Mouse (Mus musculus) lung, embryonic 16.5 days (tissue): Measurements from ENCODE around the gene Gm28308. TPM values are rescaled to one million over a fixed set of nuclear protein-coding genes. Genes with fewer than 3 reads are reported as not detected.
A peak's percentile ranks its signal among the peaks of the same experiment; 100 is the strongest.

Experiments used
- ATAC-seq: fragments of 200-750 bp; cut with Nextera tagmentation; 2 replicates; pipeline ENCODE4 v1.8.0; 2017; ENCODE audit warnings: low read depth, mild to moderate bottlenecking, moderate library complexity
- H3K27ac ChIP-seq: fragments of 300-500 bp; sonication (generic); 2 replicates; pipeline ENCODE4 v1.5.1; 2014; ENCODE audit warnings: mild to moderate bottlenecking, control low read depth, low read length
- H3K27me3 ChIP-seq: fragments of 300-500 bp; sonication (generic); 2 replicates; pipeline ENCODE4 v1.6.1; 2014; ENCODE audit warnings: low read depth, low read length, mixed read lengths; ENCODE audit not compliant: control insufficient read depth, insufficient read depth
- H3K36me3 ChIP-seq: fragments of 300-500 bp; sonication (generic); 2 replicates; pipeline ENCODE4 v1.6.1; 2014; ENCODE audit warnings: low read length; ENCODE audit not compliant: control insufficient read depth, insufficient read depth
- H3K4me1 ChIP-seq: fragments of 300-500 bp; sonication (generic); replicated peaks from 2 replicates; pipeline ENCODE4 v1.6.1; 2014; ENCODE audit warnings: low read length, mixed read lengths; ENCODE audit not compliant: control insufficient read depth, insufficient read depth
- H3K4me2 ChIP-seq: fragments of 300-500 bp; sonication (generic); 2 replicates; pipeline ENCODE4 v1.6.1; 2014; ENCODE audit warnings: low read depth, low read length, control low read depth
- H3K4me3 ChIP-seq: fragments of 300-500 bp; sonication (generic); 2 replicates; pipeline ENCODE4 v1.5.1; 2014; ENCODE audit warnings: mild to moderate bottlenecking, low read length, control low read depth
- H3K9ac ChIP-seq: fragments of 300-500 bp; sonication (generic); 2 replicates; pipeline ENCODE4 v1.6.1; 2014; ENCODE audit warnings: low read length, control low read depth
- H3K9me3 ChIP-seq: fragments of 300-500 bp; sonication (generic); 2 replicates; pipeline ENCODE4 v1.6.1; 2016; ENCODE audit warnings: low read length; ENCODE audit not compliant: control insufficient read depth
- WGBS: fragments of 180-500 bp; shearing (Covaris S2); extraction: QIAGEN DNeasy Blood & Tissue Kit; methylation state at CpG from one replicate; pipeline ENCODE4 v1.1.7; 2014; 5-methylcytosine and 5-hydroxymethylcytosine counted together
- polyA plus RNA-seq: library from polyadenylated mRNA; unstranded; fragments of >200 nt; fragmentation: Nextera tagmentation; extraction: Ambion mirVana; gene quantifications from 2 replicates; pipeline ENCODE4 v1.2.1, GENCODE M21; 2015

Gm28308 gene
- polyA plus RNA-seq, 1 experiment from 2014 or later = not detected

DNA sequence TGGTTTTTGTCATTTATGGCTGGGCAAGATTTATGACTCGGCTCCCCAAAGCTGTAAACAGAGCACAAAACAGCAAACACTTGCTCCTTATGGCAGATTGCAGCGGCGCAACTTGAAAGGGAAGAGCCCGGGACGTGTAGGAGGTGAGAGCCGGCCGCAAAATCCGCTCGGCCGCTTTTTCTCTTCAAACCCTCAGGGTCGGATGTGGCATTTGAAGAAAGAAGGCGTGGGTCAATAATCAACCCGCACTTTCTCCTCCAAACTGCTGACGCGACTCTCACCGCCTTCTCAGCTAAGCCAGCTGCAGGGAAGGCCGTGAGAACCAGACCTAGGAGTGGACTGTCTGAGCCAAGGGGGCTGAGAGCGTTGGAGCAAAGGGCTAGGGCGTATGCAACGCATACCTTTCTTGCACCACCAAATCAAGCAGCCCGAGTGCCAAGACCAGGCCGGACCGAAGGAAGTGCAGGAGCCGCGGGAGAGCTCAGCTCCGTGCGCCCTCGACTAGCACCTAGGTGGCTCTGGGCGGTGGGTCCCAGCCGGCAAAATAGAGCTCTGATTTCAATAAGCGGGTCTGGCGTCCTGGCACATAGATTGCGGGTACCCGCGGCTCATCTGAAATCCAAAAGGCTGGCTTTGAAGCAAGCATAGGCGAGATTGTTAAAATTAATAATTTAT, 35.9 kb downstream of the Gm28308 start, which contains the start of gene 5730596B20Rik:
TSS of gene 5730596B20Rik (plus strand) at position 438 of the 675 bp plus-strand sequence.
- H3K4me3 ChIP-seq = peak within 1 kb of the TSS; percentile 65
- WGBS = 1% methylated on average over 36 of the region's 36 CpGs
- H3K4me2 ChIP-seq = peak within 1 kb of the TSS; percentile 57

GRCm38 (mm10) chr6:52176391-52176790, 36.7 kb downstream of the Gm28308 start:
- Histone ChIP-seq H3K27ac (peak overlapping the region; percentile 97), H3K4me3 (peak overlapping the region; percentile 65), H3K9ac (peak overlapping the region; percentile 75), H3K4me2 (peak overlapping the region; percentile 57), H3K36me3 (no peaks in the 10 kb centered on the region), H3K4me1 (peaks cover 20% of the 10 kb centered on the region), H3K9me3 (no peaks in the 10 kb centered on the region), H3K27me3 (peaks cover 39% of the 10 kb centered on the region)
- under 1% methylated on average over 6 of the region's 6 CpGs for WGBS
- ATAC-seq = no peak

More for the DNA sequence above, 35.9 kb downstream of the Gm28308 start, which contains the start of gene 5730596B20Rik:
- H3K27ac ChIP-seq = peak within 1 kb of the TSS; percentile 97
- H3K9ac ChIP-seq = peak within 1 kb of the TSS; percentile 75
- no peaks in the 10 kb centered on the region for H3K9me3 ChIP-seq
- H3K4me1 ChIP-seq = peaks cover 17% of the 10 kb centered on the region
- H3K36me3 ChIP-seq = no peaks in the 10 kb centered on the region
- peaks cover 36% of the 10 kb centered on the region for H3K27me3 ChIP-seq
- no peak for ATAC-seq

DNA sequence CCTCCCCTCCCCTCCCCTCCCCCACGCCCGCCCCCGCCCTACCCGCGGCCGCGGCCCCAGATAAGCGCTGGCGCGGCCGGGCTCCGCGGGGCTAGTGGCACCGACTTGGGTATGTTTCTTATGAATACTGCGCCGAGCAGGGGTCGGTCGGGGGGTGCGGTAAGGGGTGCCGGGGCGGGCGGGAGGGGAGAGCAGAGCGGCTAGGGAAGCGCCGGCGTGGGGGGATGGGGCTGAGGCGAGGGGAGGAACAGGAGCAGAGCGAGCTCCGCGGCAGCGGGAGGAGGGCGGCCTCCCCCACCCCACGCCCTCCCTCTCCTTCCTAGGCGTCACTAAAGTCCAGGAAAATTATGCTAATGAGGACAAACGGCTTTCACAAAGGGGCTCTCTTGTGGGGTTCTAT, 37.3 kb downstream of the Gm28308 start:
- H3K4me3 ChIP-seq = peak overlapping the region; percentile 65
- peak; percentile 58 for ATAC-seq
- H3K36me3 ChIP-seq = no peaks in the 10 kb centered on the region
- WGBS = 0% methylated on average over 22 of the region's 35 CpGs
- peaks cover 38% of the 10 kb centered on the region for H3K27me3 ChIP-seq
- peak overlapping the region; percentile 57 for H3K4me2 ChIP-seq
- peaks cover 18% of the 10 kb centered on the region for H3K4me1 ChIP-seq
- peak overlapping the region; percentile 75 for H3K9ac ChIP-seq
- peak overlapping the region; percentile 97 for H3K27ac ChIP-seq
- H3K9me3 ChIP-seq = no peaks in the 10 kb centered on the region

GRCm38 (mm10) chr6:52174968-52175751, 38.0 kb downstream of the Gm28308 start:
- peaks cover 38% of the 10 kb centered on the region for H3K27me3 ChIP-seq
- H3K9me3 ChIP-seq = no peaks in the 10 kb centered on the region
- peak overlapping the region; percentile 75 for H3K9ac ChIP-seq
- H3K4me2 ChIP-seq = peak overlapping the region; percentile 57
- WGBS = 1% methylated on average over 41 of the region's 41 CpGs
- ATAC-seq = peak; percentile 39
- peaks cover 18% of the 10 kb centered on the region for H3K4me1 ChIP-seq
- no peaks in the 10 kb centered on the region for H3K36me3 ChIP-seq
- peak overlapping the region; percentile 65 for H3K4me3 ChIP-seq
- peak overlapping the region; percentile 97 for H3K27ac ChIP-seq

- peaks cover 22% of the 10 kb centered on the region for H3K4me1 ChIP-seq
- 6% methylated on average over 4 of the region's 4 CpGs for WGBS
- peaks cover 39% of the 10 kb centered on the region for H3K27me3 ChIP-seq
- ATAC-seq = no peak
- H3K27ac ChIP-seq = peak overlapping the region; percentile 90
- peak overlapping the region; percentile 66 for H3K4me2 ChIP-seq
- peak overlapping the region; percentile 48 for H3K4me3 ChIP-seq
- peak overlapping the region; percentile 69 for H3K9ac ChIP-seq
- no peaks in the 10 kb centered on the region for H3K36me3 ChIP-seq
- H3K9me3 ChIP-seq = no peaks in the 10 kb centered on the region
Measured at GRCm38 (mm10) chr6:52173648-52174047, 39.5 kb downstream of the Gm28308 start.

- H3K4me1 ChIP-seq = peaks cover 22% of the 10 kb centered on the region
- H3K27me3 ChIP-seq = peaks cover 39% of the 10 kb centered on the region
- peak; percentile 79 for ATAC-seq
- WGBS = under 1% methylated on average over 35 of the region's 35 CpGs
- no peaks in the 10 kb centered on the region for H3K36me3 ChIP-seq
- peak overlapping the region; percentile 66 for H3K4me2 ChIP-seq
- H3K27ac ChIP-seq = peak overlapping the region; percentile 90
- H3K9me3 ChIP-seq = no peaks in the 10 kb centered on the region
- peak overlapping the region; percentile 69 for H3K9ac ChIP-seq
- H3K4me3 ChIP-seq = peak overlapping the region; percentile 48
Measured at GRCm38 (mm10) chr6:52172501-52172900, 40.6 kb downstream of the Gm28308 start.

- H3K9me3 ChIP-seq = no peaks in the 10 kb centered on the region
- H3K27me3 ChIP-seq = peaks cover 39% of the 10 kb centered on the region
- H3K36me3 ChIP-seq = no peaks in the 10 kb centered on the region
- peak overlapping the region; percentile 48 for H3K4me3 ChIP-seq
- H3K4me2 ChIP-seq = peak overlapping the region; percentile 66
- peak overlapping the region; percentile 65 for H3K9ac ChIP-seq
- peak overlapping the region; percentile 90 for H3K27ac ChIP-seq
- no peak for ATAC-seq
- H3K4me1 ChIP-seq = peaks cover 22% of the 10 kb centered on the region
- 15% methylated on average over 6 of the region's 7 CpGs for WGBS
Measured at GRCm38 (mm10) chr6:52171938-52172337, 41.2 kb downstream of the Gm28308 start.

DNA sequence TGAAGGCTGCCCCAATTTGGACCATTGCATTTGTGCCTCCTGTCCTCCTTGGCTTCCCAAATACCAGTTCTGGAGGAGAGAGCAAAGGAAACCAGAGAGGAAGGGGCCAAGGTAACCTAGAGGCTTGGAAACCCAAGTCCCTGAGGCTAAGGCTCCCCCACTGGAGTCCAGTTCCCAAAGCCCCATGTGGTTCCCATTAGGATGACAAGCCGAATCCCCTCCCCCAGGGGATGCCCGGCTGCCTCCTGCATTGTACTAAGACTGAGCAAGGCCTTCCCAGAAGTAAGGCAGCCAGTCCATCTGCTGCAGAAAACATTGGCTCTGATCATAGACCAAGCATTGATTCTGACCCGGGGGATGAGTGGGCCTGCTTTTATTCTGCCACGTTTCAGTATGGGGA, 41.8 kb downstream of the Gm28308 start:
- Histone ChIP-seq H3K27me3 (peaks cover 43% of the 10 kb centered on the region), H3K4me1 (peaks cover 25% of the 10 kb centered on the region)

DNA sequence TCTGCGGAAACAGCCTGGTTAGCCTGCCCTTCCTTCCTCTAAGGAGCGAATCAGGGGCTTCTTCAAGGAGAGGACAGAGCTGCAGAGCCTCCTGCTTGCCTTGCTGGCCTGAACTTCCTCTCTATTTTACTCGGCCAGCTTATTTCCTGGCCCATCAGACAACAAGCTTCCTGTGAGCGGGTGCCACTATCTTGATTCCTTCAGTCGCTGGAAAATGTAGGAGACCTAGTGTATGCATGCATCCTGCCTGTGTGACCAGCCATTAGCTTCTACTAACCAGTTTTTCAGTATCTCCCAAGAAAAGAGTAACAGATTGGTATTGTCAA, 42.3 kb downstream of the Gm28308 start:
- no peaks in the 10 kb centered on the region for H3K36me3 ChIP-seq
- ATAC-seq = no peak
- peak overlapping the region; percentile 76 for H3K9ac ChIP-seq
- H3K4me2 ChIP-seq = peak overlapping the region; percentile 65
- H3K27me3 ChIP-seq = peaks cover 44% of the 10 kb centered on the region
- WGBS = 13% methylated on average over 5 of the region's 5 CpGs
- peak overlapping the region; percentile 90 for H3K27ac ChIP-seq
- H3K4me1 ChIP-seq = peaks cover 25% of the 10 kb centered on the region
- peak overlapping the region; percentile 35 for H3K4me3 ChIP-seq
- H3K9me3 ChIP-seq = no peaks in the 10 kb centered on the region

More for the DNA sequence above, 41.8 kb downstream of the Gm28308 start:
- H3K4me3 ChIP-seq = no peak overlapping the region
- peak overlapping the region; percentile 66; the same call in 1 of the 2 replicates for H3K4me2 ChIP-seq
- no peaks in the 10 kb centered on the region for H3K9me3 ChIP-seq
- H3K9ac ChIP-seq = peak overlapping the region; percentile 65
- 7% methylated on average over 4 of the region's 4 CpGs for WGBS
- no peaks in the 10 kb centered on the region for H3K36me3 ChIP-seq
- no peak for ATAC-seq
- H3K27ac ChIP-seq = peak overlapping the region; percentile 90
